Mouse (Mus musculus): Measurements from ENCODE around the gene Batf3.
"Not testable (repeated sequence)": the region's sequence is repeated elsewhere in the genome, so short reads cannot be mapped to it uniquely, and the experiment has no call there.

Gene Batf3

GRCm38 (mm10) chr1:191135406-191135805 is 37.8 kb downstream of the Batf3 start:
- no peak for DNase-seq

GRCm38 (mm10) chr1:191138436-191138835 is 40.8 kb downstream of the Batf3 start:
- DNase-seq = no peak

- no peak for DNase-seq
These were observed 41.3 kb downstream of the Batf3 start for GRCm38 (mm10) chr1:191138874-191139495.

- no peak for DNase-seq
These were observed 43.3 kb downstream of the Batf3 start for GRCm38 (mm10) chr1:191140983-191141382.

- not testable (repeated sequence) for DNase-seq
These were observed 51.8 kb downstream of the Batf3 start for GRCm38 (mm10) chr1:191149489-191149888.

- DNase-seq = no peak
These were observed 53.4 kb downstream of the Batf3 start for GRCm38 (mm10) chr1:191150924-191151605.

- DNase-seq = peak in 1 of 2 experiments; percentile 62
These were observed 55.4 kb downstream of the Batf3 start for GRCm38 (mm10) chr1:191153052-191153451.

GRCm38 (mm10) chr1:191154314-191154713 is 56.7 kb downstream of the Batf3 start:
- DNase-seq = no peak
